Mouse (Mus musculus): Measurements from ENCODE around the gene Alk. TPM values are rescaled to one million over a fixed set of nuclear protein-coding genes. Genes with fewer than 3 reads are reported as not detected.

Gene Alk
- total and polyA plus RNA-seq, 3 experiments = 0.05 TPM; not detected in 2

GRCm38 (mm10) chr17:72218816-72219215 is 385.6 kb downstream of the Alk start:
- no peak for DNase-seq (ENCODE audit: low spot score)
- Histone ChIP-seq H3K4me3 (ENCODE audit: low read depth, low read length) (no peak overlapping the region), H3K9me3 (replicated peaks) (peaks cover 32% of the 10 kb centered on the region), H3K27me3 (ENCODE audit: insufficient read depth, low read length) (no peaks in the 10 kb centered on the region), H3K36me3 (replicated peaks) (no peaks in the 10 kb centered on the region), H3K4me1 (ENCODE audit: insufficient read depth, low read depth, low read length) (no peaks in the 10 kb centered on the region)
- ATAC-seq (ENCODE audit: extremely low read depth, insufficient number of reproducible peaks, low FRiP score, poor library complexity, severe bottlenecking) = no peak
- TF ChIP-seq POLR2AphosphoS5 (IDR thresholded peaks at IDR 0.05; ENCODE audit: insufficient replicate concordance, low read depth, low read length) (no peak), TAL1 (conservative IDR thresholded peaks at IDR 0.05; ENCODE audit: low read depth, low read length) (no peak), CTCF (IDR thresholded peaks at IDR 0.05; ENCODE audit: low read depth, low read length) (no peak), GATA2 (IDR thresholded peaks at IDR 0.05; ENCODE audit: borderline replicate concordance, low read depth, low read length) (no peak), GATA1 (IDR thresholded peaks at IDR 0.05; ENCODE audit: borderline replicate concordance, low read length) (no peak)

- Histone ChIP-seq H3K4me1 (ENCODE audit: insufficient read depth, low read depth, low read length) (no peaks in the 10 kb centered on the region), H3K36me3 (replicated peaks) (no peaks in the 10 kb centered on the region), H3K4me3 (ENCODE audit: low read depth, low read length) (no peak overlapping the region), H3K9me3 (replicated peaks) (peaks cover 81% of the 10 kb centered on the region), H3K27me3 (ENCODE audit: insufficient read depth, low read length) (no peaks in the 10 kb centered on the region)
- TF ChIP-seq POLR2AphosphoS5 (IDR thresholded peaks at IDR 0.05; ENCODE audit: insufficient replicate concordance, low read depth, low read length) (no peak), TAL1 (conservative IDR thresholded peaks at IDR 0.05; ENCODE audit: low read depth, low read length) (no peak), GATA2 (IDR thresholded peaks at IDR 0.05; ENCODE audit: borderline replicate concordance, low read depth, low read length) (no peak), CTCF (IDR thresholded peaks at IDR 0.05; ENCODE audit: low read depth, low read length) (no peak), GATA1 (IDR thresholded peaks at IDR 0.05; ENCODE audit: borderline replicate concordance, low read length) (no peak)
- no peak for DNase-seq (ENCODE audit: low spot score)
- ATAC-seq (ENCODE audit: extremely low read depth, insufficient number of reproducible peaks, low FRiP score, poor library complexity, severe bottlenecking) = no peak
Measured at GRCm38 (mm10) chr17:72197576-72197975, 406.9 kb downstream of the Alk start.

GRCm38 (mm10) chr17:72194976-72195650 is 409.3 kb downstream of the Alk start:
- Histone ChIP-seq H3K4me1 (ENCODE audit: insufficient read depth, low read depth, low read length) (no peaks in the 10 kb centered on the region), H3K27me3 (ENCODE audit: insufficient read depth, low read length) (no peaks in the 10 kb centered on the region), H3K9me3 (replicated peaks) (peaks cover 80% of the 10 kb centered on the region), H3K36me3 (replicated peaks) (no peaks in the 10 kb centered on the region), H3K4me3 (ENCODE audit: low read depth, low read length) (no peak overlapping the region)
- ATAC-seq (ENCODE audit: extremely low read depth, insufficient number of reproducible peaks, low FRiP score, poor library complexity, severe bottlenecking) = no peak
- TF ChIP-seq POLR2AphosphoS5 (IDR thresholded peaks at IDR 0.05; ENCODE audit: insufficient replicate concordance, low read depth, low read length) (no peak), CTCF (IDR thresholded peaks at IDR 0.05; ENCODE audit: low read depth, low read length) (no peak), GATA1 (IDR thresholded peaks at IDR 0.05; ENCODE audit: borderline replicate concordance, low read length) (no peak), GATA2 (IDR thresholded peaks at IDR 0.05; ENCODE audit: borderline replicate concordance, low read depth, low read length) (no peak), TAL1 (conservative IDR thresholded peaks at IDR 0.05; ENCODE audit: low read depth, low read length) (no peak)
- DNase-seq (ENCODE audit: low spot score) = no peak

DNA sequence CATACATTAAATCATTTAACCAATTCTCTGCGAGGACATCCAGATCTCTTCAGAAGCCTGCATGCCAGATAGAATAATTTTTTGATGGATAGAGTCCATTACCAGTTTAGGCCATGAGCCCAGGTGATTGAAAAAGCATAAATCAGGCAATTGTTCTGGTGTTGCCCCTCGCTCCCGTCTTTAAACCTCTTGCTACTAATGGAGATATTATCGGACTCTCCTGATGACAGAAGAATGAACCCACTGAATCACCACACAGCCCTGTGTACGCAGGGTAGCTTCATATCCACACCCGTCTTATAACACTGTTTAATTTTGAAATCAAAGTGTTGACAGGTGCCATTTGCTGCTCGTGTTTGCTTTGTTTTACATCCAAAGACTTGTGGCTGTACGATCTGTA is 413.9 kb downstream of the Alk start:
- TF ChIP-seq TAL1 (conservative IDR thresholded peaks at IDR 0.05; ENCODE audit: low read depth, low read length) (no peak), GATA2 (IDR thresholded peaks at IDR 0.05; ENCODE audit: borderline replicate concordance, low read depth, low read length) (no peak), CTCF (IDR thresholded peaks at IDR 0.05; ENCODE audit: low read depth, low read length) (no peak), POLR2AphosphoS5 (IDR thresholded peaks at IDR 0.05; ENCODE audit: insufficient replicate concordance, low read depth, low read length) (no peak), GATA1 (IDR thresholded peaks at IDR 0.05; ENCODE audit: borderline replicate concordance, low read length) (no peak)
- ATAC-seq (ENCODE audit: extremely low read depth, insufficient number of reproducible peaks, low FRiP score, poor library complexity, severe bottlenecking) (no peak), DNase-seq (ENCODE audit: low spot score) (no peak)
- H3K4me3 ChIP-seq (ENCODE audit: low read depth, low read length) = no peak overlapping the region
- H3K36me3 ChIP-seq (replicated peaks) = no peaks in the 10 kb centered on the region
- no peaks in the 10 kb centered on the region for H3K4me1 ChIP-seq (ENCODE audit: insufficient read depth, low read depth, low read length)
- H3K9me3 ChIP-seq (replicated peaks) = peaks cover 56% of the 10 kb centered on the region
- H3K27me3 ChIP-seq (ENCODE audit: insufficient read depth, low read length) = no peaks in the 10 kb centered on the region

- Histone ChIP-seq H3K9me3 (replicated peaks) (peaks cover 33% of the 10 kb centered on the region), H3K4me3 (ENCODE audit: low read depth, low read length) (no peak overlapping the region), H3K4me1 (ENCODE audit: insufficient read depth, low read depth, low read length) (no peaks in the 10 kb centered on the region), H3K36me3 (replicated peaks) (no peaks in the 10 kb centered on the region), H3K27me3 (ENCODE audit: insufficient read depth, low read length) (no peaks in the 10 kb centered on the region)
- ATAC-seq (ENCODE audit: extremely low read depth, insufficient number of reproducible peaks, low FRiP score, poor library complexity, severe bottlenecking) (no peak), DNase-seq (ENCODE audit: low spot score) (no peak)
- TF ChIP-seq GATA1 (IDR thresholded peaks at IDR 0.05; ENCODE audit: borderline replicate concordance, low read length) = no peak
- no peak for TF ChIP-seq POLR2AphosphoS5 (IDR thresholded peaks at IDR 0.05; ENCODE audit: insufficient replicate concordance, low read depth, low read length)
- no peak for TF ChIP-seq TAL1 (conservative IDR thresholded peaks at IDR 0.05; ENCODE audit: low read depth, low read length)
- no peak for TF ChIP-seq GATA2 (IDR thresholded peaks at IDR 0.05; ENCODE audit: borderline replicate concordance, low read depth, low read length)
- no peak for TF ChIP-seq CTCF (IDR thresholded peaks at IDR 0.05; ENCODE audit: low read depth, low read length)
Measured at GRCm38 (mm10) chr17:72187026-72187425, 417.4 kb downstream of the Alk start.

DNA sequence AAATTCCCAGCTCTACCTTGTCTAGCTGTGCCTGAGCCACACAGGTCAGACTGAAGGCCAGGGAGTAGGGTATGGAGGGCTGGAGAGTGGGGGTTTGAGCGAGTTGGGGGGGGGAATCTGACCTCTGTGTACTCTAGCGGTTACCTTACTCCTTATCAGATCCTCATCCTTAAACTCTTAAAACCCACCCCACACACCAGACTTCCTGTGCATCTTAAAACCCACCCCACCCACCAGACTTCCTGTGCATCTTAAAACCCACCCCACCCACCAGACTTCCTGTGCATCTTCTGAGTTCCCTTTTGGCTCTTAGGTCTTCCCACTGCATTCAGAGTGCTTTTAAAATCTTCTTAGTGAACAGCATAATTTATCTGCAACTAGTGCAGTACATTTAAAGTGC is 422.0 kb downstream of the Alk start:
- H3K36me3 ChIP-seq (replicated peaks) = no peaks in the 10 kb centered on the region
- no peaks in the 10 kb centered on the region for H3K27me3 ChIP-seq (ENCODE audit: insufficient read depth, low read length)
- ATAC-seq (ENCODE audit: extremely low read depth, insufficient number of reproducible peaks, low FRiP score, poor library complexity, severe bottlenecking) = no peak
- TF ChIP-seq POLR2AphosphoS5 (IDR thresholded peaks at IDR 0.05; ENCODE audit: insufficient replicate concordance, low read depth, low read length) = no peak
- TF ChIP-seq CTCF (IDR thresholded peaks at IDR 0.05; ENCODE audit: low read depth, low read length) = no peak
- DNase-seq (ENCODE audit: low spot score) = no peak
- peaks cover 28% of the 10 kb centered on the region for H3K9me3 ChIP-seq (replicated peaks)
- no peaks in the 10 kb centered on the region for H3K4me1 ChIP-seq (ENCODE audit: insufficient read depth, low read depth, low read length)
- no peak overlapping the region for H3K4me3 ChIP-seq (ENCODE audit: low read depth, low read length)

All from G1E (cell line).